Mouse (Mus musculus): Measurements from ENCODE around the gene Tmem17. TPM values are rescaled to one million over a fixed set of nuclear protein-coding genes. Genes with fewer than 3 reads are reported as not detected.

Gene Tmem17
- polyA plus RNA-seq, 1 experiment from 2014 or later, result 16.3 TPM

GRCm38 (mm10) chr11:22515061-22515460, 3.2 kb downstream of the Tmem17 start:
- H3K9me3 ChIP-seq, result peaks cover 7% of the 10 kb centered on the region; the same call in 1 of the 2 replicates
- no peaks in the 10 kb centered on the region for H3K27me3 ChIP-seq
- 0 out of 2 replicates have a peak, but pooled peaks cover 2% of the 10 kb centered on the region for H3K4me1 ChIP-seq (replicated peaks)
- 98% methylated on average over 2 of the region's 2 CpGs for WGBS
- H3K4me2 ChIP-seq, result no peak overlapping the region
- H3K9ac ChIP-seq (replicated peaks), result no peak overlapping the region
- peaks cover 22% of the 10 kb centered on the region for H3K36me3 ChIP-seq
- no peak overlapping the region for H3K27ac ChIP-seq
- ATAC-seq (ENCODE audit: insufficient number of reproducible peaks, insufficient read depth, low FRiP score, low TSS enrichment, low read depth), result no peak
- H3K4me3 ChIP-seq (replicated peaks), result no peak overlapping the region

GRCm38 (mm10) chr11:22518445-22518844, 6.6 kb downstream of the Tmem17 start:
- Histone ChIP-seq H3K27ac (no peak overlapping the region), H3K36me3 (peaks cover 30% of the 10 kb centered on the region), H3K4me2 (no peak overlapping the region), H3K9me3 (peaks cover 16% of the 10 kb centered on the region; the same call in 1 of the 2 replicates), H3K27me3 (no peaks in the 10 kb centered on the region), H3K4me3 (replicated peaks) (no peak overlapping the region), H3K4me1 (replicated peaks) (no peaks in the 10 kb centered on the region), H3K9ac (replicated peaks) (no peak overlapping the region)
- no peak for ATAC-seq (ENCODE audit: insufficient number of reproducible peaks, insufficient read depth, low FRiP score, low TSS enrichment, low read depth)
- WGBS, result 86% methylated on average over 6 of the region's 6 CpGs

GRCm38 (mm10) chr11:22520251-22520650, 8.4 kb downstream of the Tmem17 start:
- 88% methylated on average over 4 of the region's 4 CpGs for WGBS
- no peak for ATAC-seq (ENCODE audit: insufficient number of reproducible peaks, insufficient read depth, low FRiP score, low TSS enrichment, low read depth)
- H3K36me3 ChIP-seq, result peaks cover 30% of the 10 kb centered on the region
- no peaks in the 10 kb centered on the region for H3K4me1 ChIP-seq (replicated peaks)
- no peak overlapping the region for H3K4me2 ChIP-seq
- no peak overlapping the region for H3K9ac ChIP-seq (replicated peaks)
- H3K4me3 ChIP-seq (replicated peaks), result no peak overlapping the region
- no peak overlapping the region for H3K27ac ChIP-seq
- H3K9me3 ChIP-seq, result peaks cover 16% of the 10 kb centered on the region; the same call in 1 of the 2 replicates
- no peaks in the 10 kb centered on the region for H3K27me3 ChIP-seq

GRCm38 (mm10) chr11:22524606-22525005, 12.7 kb downstream of the Tmem17 start:
- no peak for ATAC-seq (ENCODE audit: insufficient number of reproducible peaks, insufficient read depth, low FRiP score, low TSS enrichment, low read depth)
- Histone ChIP-seq H3K4me2 (no peak overlapping the region), H3K4me1 (replicated peaks) (no peaks in the 10 kb centered on the region), H3K27ac (no peak overlapping the region), H3K9ac (replicated peaks) (no peak overlapping the region), H3K27me3 (no peaks in the 10 kb centered on the region), H3K9me3 (0 out of 2 replicates have a peak, but pooled peaks cover 11% of the 10 kb centered on the region), H3K4me3 (replicated peaks) (no peak overlapping the region), H3K36me3 (peaks cover 12% of the 10 kb centered on the region)
- WGBS, result 89% methylated on average over 1 of the region's 1 CpGs

- ATAC-seq (ENCODE audit: insufficient number of reproducible peaks, insufficient read depth, low FRiP score, low TSS enrichment, low read depth), result no peak
- no peaks in the 10 kb centered on the region for H3K36me3 ChIP-seq
- no peak overlapping the region for H3K9ac ChIP-seq (replicated peaks)
- H3K4me1 ChIP-seq (replicated peaks), result no peaks in the 10 kb centered on the region
- H3K9me3 ChIP-seq, result no peaks in the 10 kb centered on the region
- no peaks in the 10 kb centered on the region for H3K27me3 ChIP-seq
- H3K4me3 ChIP-seq (replicated peaks), result no peak overlapping the region
- H3K27ac ChIP-seq, result no peak overlapping the region
- WGBS, result 54% methylated on average over 1 of the region's 1 CpGs
- H3K4me2 ChIP-seq, result no peak overlapping the region
Observed at GRCm38 (mm10) chr11:22540600-22540999, 28.7 kb downstream of the Tmem17 start.

- H3K9me3 ChIP-seq, result no peaks in the 10 kb centered on the region
- H3K27me3 ChIP-seq, result no peaks in the 10 kb centered on the region
- whole genome bisulfite sequencing, result 78% methylated on average over 1 of the region's 1 CpGs
- H3K9ac ChIP-seq (replicated peaks), result no peak overlapping the region
- H3K4me1 ChIP-seq (replicated peaks), result peaks cover 12% of the 10 kb centered on the region
- no peak overlapping the region for H3K4me2 ChIP-seq
- no peak for ATAC-seq (ENCODE audit: insufficient number of reproducible peaks, insufficient read depth, low FRiP score, low TSS enrichment, low read depth)
- no peak overlapping the region for H3K27ac ChIP-seq
- no peaks in the 10 kb centered on the region for H3K36me3 ChIP-seq
- no peak overlapping the region for H3K4me3 ChIP-seq (replicated peaks)
Observed at GRCm38 (mm10) chr11:22560061-22560460, 48.2 kb downstream of the Tmem17 start.

- Histone ChIP-seq H3K4me3 (replicated peaks) (no peak overlapping the region), H3K27ac (no peak overlapping the region), H3K27me3 (no peaks in the 10 kb centered on the region), H3K36me3 (no peaks in the 10 kb centered on the region), H3K4me2 (no peak overlapping the region), H3K9me3 (no peaks in the 10 kb centered on the region), H3K9ac (replicated peaks) (no peak overlapping the region), H3K4me1 (replicated peaks) (peaks cover 12% of the 10 kb centered on the region)
- ATAC-seq (ENCODE audit: insufficient number of reproducible peaks, insufficient read depth, low FRiP score, low TSS enrichment, low read depth), result no peak
- 65% methylated on average over 6 of the region's 6 CpGs for WGBS
Observed at GRCm38 (mm10) chr11:22560503-22561328, 48.8 kb downstream of the Tmem17 start.

GRCm38 (mm10) chr11:22561329-22561592, 49.4 kb downstream of the Tmem17 start:
- H3K4me2 ChIP-seq, result no peak overlapping the region
- 93% methylated on average over 4 of the region's 4 CpGs for WGBS
- ATAC-seq (ENCODE audit: insufficient number of reproducible peaks, insufficient read depth, low FRiP score, low TSS enrichment, low read depth), result no peak
- H3K36me3 ChIP-seq, result no peaks in the 10 kb centered on the region
- no peak overlapping the region for H3K27ac ChIP-seq
- no peaks in the 10 kb centered on the region for H3K9me3 ChIP-seq
- H3K4me1 ChIP-seq (replicated peaks), result peaks cover 12% of the 10 kb centered on the region
- H3K27me3 ChIP-seq, result no peaks in the 10 kb centered on the region
- H3K9ac ChIP-seq (replicated peaks), result no peak overlapping the region
- no peak overlapping the region for H3K4me3 ChIP-seq (replicated peaks)

GRCm38 (mm10) chr11:22563706-22564105, 51.8 kb downstream of the Tmem17 start:
- Histone ChIP-seq H3K4me2 (no peak overlapping the region), H3K27me3 (no peaks in the 10 kb centered on the region), H3K9ac (replicated peaks) (no peak overlapping the region), H3K4me1 (replicated peaks) (peaks cover 12% of the 10 kb centered on the region), H3K4me3 (replicated peaks) (no peak overlapping the region), H3K27ac (no peak overlapping the region), H3K36me3 (no peaks in the 10 kb centered on the region), H3K9me3 (no peaks in the 10 kb centered on the region)
- 65% methylated on average over 3 of the region's 3 CpGs for WGBS
- ATAC-seq (ENCODE audit: insufficient number of reproducible peaks, insufficient read depth, low FRiP score, low TSS enrichment, low read depth), result no peak

- no peaks in the 10 kb centered on the region for H3K36me3 ChIP-seq
Observed at GRCm38 (mm10) chr11:22564676-22565075, 52.8 kb downstream of the Tmem17 start.

More at GRCm38 (mm10) chr11:22564676-22565075, 52.8 kb downstream of the Tmem17 start:
- Histone ChIP-seq H3K4me2 (no peak overlapping the region), H3K9ac (replicated peaks) (no peak overlapping the region), H3K4me1 (replicated peaks) (peaks cover 12% of the 10 kb centered on the region), H3K4me3 (replicated peaks) (no peak overlapping the region), H3K27me3 (no peaks in the 10 kb centered on the region), H3K27ac (no peak overlapping the region), H3K9me3 (no peaks in the 10 kb centered on the region)
- WGBS, result 81% methylated on average over 3 of the region's 3 CpGs
- no peak for ATAC-seq (ENCODE audit: insufficient number of reproducible peaks, insufficient read depth, low FRiP score, low TSS enrichment, low read depth)
